Mouse (Mus musculus) kidney, embryonic 14.5 days (tissue): ENCODE data around the gene Gm5767. TPM values are rescaled to one million over a fixed set of nuclear protein-coding genes. Genes with fewer than 3 reads are reported as not detected.

Experiments used
- ATAC-seq: fragments of 200-750 bp; cut with Nextera tagmentation; 2 replicates; pipeline ENCODE4 v1.8.0; 2017; ENCODE audit warnings: moderate number of reproducible peaks, mild to moderate bottlenecking, moderate TSS enrichment, moderate library complexity; ENCODE audit not compliant: low FRiP score, low TSS enrichment
- H3K27ac ChIP-seq: fragments of 300-500 bp; sonication (generic); 2 replicates; pipeline ENCODE4 v1.5.1; 2014; ENCODE audit warnings: low read depth, mild to moderate bottlenecking, low read length, moderate library complexity, mixed read lengths
- H3K27me3 ChIP-seq: fragments of 300-500 bp; sonication (generic); 2 replicates; pipeline ENCODE4 v1.6.1; 2014; ENCODE audit warnings: mild to moderate bottlenecking, low read length; ENCODE audit not compliant: control insufficient read depth, insufficient read depth
- H3K36me3 ChIP-seq: fragments of 300-500 bp; sonication (generic); 2 replicates; pipeline ENCODE4 v1.6.1; 2014; ENCODE audit warnings: low read length, mixed read lengths; ENCODE audit not compliant: control insufficient read depth, insufficient read depth
- H3K4me1 ChIP-seq: fragments of 300-500 bp; sonication (generic); 2 replicates; pipeline ENCODE4 v1.6.1; 2014; ENCODE audit warnings: low read length, mixed read lengths; ENCODE audit not compliant: control insufficient read depth, insufficient read depth
- H3K4me2 ChIP-seq: fragments of 300-500 bp; sonication (generic); replicated peaks from 2 replicates; pipeline ENCODE4 v1.6.1; 2014; ENCODE audit warnings: low read depth, mild to moderate bottlenecking, low read length
- H3K4me3 ChIP-seq: fragments of 300-500 bp; sonication (generic); 2 replicates; pipeline ENCODE4 v1.5.1; 2014; ENCODE audit warnings: mild to moderate bottlenecking, low read length
- H3K9ac ChIP-seq: fragments of 300-500 bp; sonication (generic); 2 replicates; pipeline ENCODE4 v1.6.1; 2014; ENCODE audit warnings: low read depth, mild to moderate bottlenecking, low read length, moderate library complexity
- H3K9me3 ChIP-seq: fragments of 300-500 bp; sonication (generic); 2 replicates; pipeline ENCODE4 v1.6.1; 2016; ENCODE audit warnings: low read length; ENCODE audit not compliant: control insufficient read depth
- WGBS: fragments of 180-500 bp; shearing (Covaris S2); extraction: QIAGEN DNeasy Blood & Tissue Kit; methylation state at CpG from one replicate; pipeline ENCODE4 v1.1.7; 2014; 5-methylcytosine and 5-hydroxymethylcytosine counted together
- polyA plus RNA-seq: library from polyadenylated mRNA; unstranded; fragments of >200 nt; fragmentation: Nextera tagmentation; extraction: Ambion mirVana; gene quantifications from 2 replicates; pipeline ENCODE4 v1.2.1, GENCODE M21; 2014

Gene Gm5767
- polyA plus RNA-seq, 1 experiment from 2014 or later, result not detected

DNA sequence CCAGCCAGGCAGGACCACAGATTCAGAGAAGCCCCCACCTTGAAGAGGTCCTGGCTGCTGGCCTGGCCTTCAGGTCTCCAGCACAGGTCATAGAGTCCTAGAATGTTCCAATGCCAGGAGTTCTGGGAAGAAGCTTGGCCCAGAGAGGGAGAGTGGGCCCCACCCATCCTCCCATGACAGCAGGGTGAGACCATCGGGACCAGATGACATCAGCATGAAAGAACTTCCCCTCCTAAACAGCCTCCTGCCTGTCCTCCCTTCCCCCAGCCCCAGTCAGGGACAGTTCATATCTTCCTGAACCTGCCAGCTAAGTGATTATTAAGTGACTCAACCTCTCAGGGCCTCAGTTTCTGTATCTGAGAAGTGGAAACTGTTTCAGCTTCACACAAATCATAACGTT is 14.1 kb upstream of the Gm5767 start:
- Histone ChIP-seq H3K4me3 (no peak overlapping the region), H3K27ac (no peak overlapping the region), H3K9ac (no peak overlapping the region), H3K36me3 (peaks cover 11% of the 10 kb centered on the region), H3K4me2 (no peak overlapping the region), H3K9me3 (no peaks in the 10 kb centered on the region), H3K4me1 (peaks cover 29% of the 10 kb centered on the region), H3K27me3 (no peaks in the 10 kb centered on the region)
- WGBS, result 56% methylated on average over 2 of the region's 2 CpGs
- ATAC-seq, result no peak

- Histone ChIP-seq H3K36me3 (peaks cover 5% of the 10 kb centered on the region; the same call in 1 of the 2 replicates), H3K27ac (no peak overlapping the region), H3K27me3 (no peaks in the 10 kb centered on the region), H3K9ac (0 out of 2 replicates have a peak overlapping the region, but pooled peaks have one; percentile 9), H3K4me3 (no peak overlapping the region), H3K4me1 (peaks cover 29% of the 10 kb centered on the region), H3K9me3 (no peaks in the 10 kb centered on the region), H3K4me2 (no peak overlapping the region)
- 62% methylated on average over 7 of the region's 7 CpGs for WGBS
- no peak for ATAC-seq
These were observed 13.3 kb upstream of the Gm5767 start for GRCm38 (mm10) chr16:8667261-8667660.

DNA sequence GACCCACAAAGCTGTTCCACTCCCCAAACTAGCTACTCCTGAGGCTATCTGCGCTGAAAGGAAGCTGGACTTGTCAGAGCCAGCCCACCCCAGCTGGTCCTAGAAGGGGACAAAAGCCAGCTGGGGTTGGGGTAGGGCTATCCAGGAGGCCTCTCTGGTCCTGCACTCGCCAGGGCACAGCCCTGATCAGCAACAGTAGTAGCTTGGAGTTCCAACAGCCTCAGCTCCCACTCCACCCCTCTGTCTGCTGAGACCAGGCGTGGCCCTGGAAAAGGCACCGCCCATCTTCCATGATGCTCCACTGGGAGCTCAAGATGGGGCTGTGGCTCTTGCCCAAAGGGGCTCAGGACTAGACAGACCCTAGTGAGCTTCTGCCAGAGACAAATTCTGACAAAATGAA is 12.8 kb upstream of the Gm5767 start:
- H3K4me1 ChIP-seq, result peaks cover 29% of the 10 kb centered on the region
- no peak for ATAC-seq

GRCm38 (mm10) chr16:8668386-8668785 is 12.2 kb upstream of the Gm5767 start:
- no peaks in the 10 kb centered on the region for H3K9me3 ChIP-seq
- no peak for ATAC-seq
- H3K36me3 ChIP-seq, result peaks cover under 1% of the 10 kb centered on the region; the same call in 1 of the 2 replicates
- no peak overlapping the region for H3K27ac ChIP-seq
- 89% methylated on average over 2 of the region's 2 CpGs for WGBS
- H3K4me3 ChIP-seq, result no peak overlapping the region
- no peaks in the 10 kb centered on the region for H3K27me3 ChIP-seq
- H3K4me1 ChIP-seq, result peaks cover 29% of the 10 kb centered on the region
- H3K9ac ChIP-seq, result no peak overlapping the region
- H3K4me2 ChIP-seq, result no peak overlapping the region

More for the DNA sequence above, 12.8 kb upstream of the Gm5767 start:
- Histone ChIP-seq H3K9me3 (no peaks in the 10 kb centered on the region), H3K36me3 (peaks cover 4% of the 10 kb centered on the region; the same call in 1 of the 2 replicates), H3K4me2 (no peak overlapping the region), H3K27ac (no peak overlapping the region), H3K9ac (no peak overlapping the region), H3K27me3 (no peaks in the 10 kb centered on the region), H3K4me3 (no peak overlapping the region)
- WGBS, result 73% methylated on average over 4 of the region's 4 CpGs

- ATAC-seq, result no peak
- H3K4me1 ChIP-seq, result peaks cover 29% of the 10 kb centered on the region
- no peaks in the 10 kb centered on the region for H3K9me3 ChIP-seq
- peak overlapping the region; percentile 81; the same call in 1 of the 2 replicates for H3K4me2 ChIP-seq
- H3K9ac ChIP-seq, result peak overlapping the region; percentile 34; the same call in 1 of the 2 replicates
- H3K4me3 ChIP-seq, result no peak overlapping the region; the same call in 1 of the 2 replicates
- peak overlapping the region; percentile 11; the same call in 1 of the 2 replicates for H3K27ac ChIP-seq
- WGBS, result 65% methylated on average over 5 of the region's 5 CpGs
- no peaks in the 10 kb centered on the region; the same call in 1 of the 2 replicates for H3K36me3 ChIP-seq
- no peaks in the 10 kb centered on the region for H3K27me3 ChIP-seq
These were observed 11.1 kb upstream of the Gm5767 start for GRCm38 (mm10) chr16:8669432-8669831.

DNA sequence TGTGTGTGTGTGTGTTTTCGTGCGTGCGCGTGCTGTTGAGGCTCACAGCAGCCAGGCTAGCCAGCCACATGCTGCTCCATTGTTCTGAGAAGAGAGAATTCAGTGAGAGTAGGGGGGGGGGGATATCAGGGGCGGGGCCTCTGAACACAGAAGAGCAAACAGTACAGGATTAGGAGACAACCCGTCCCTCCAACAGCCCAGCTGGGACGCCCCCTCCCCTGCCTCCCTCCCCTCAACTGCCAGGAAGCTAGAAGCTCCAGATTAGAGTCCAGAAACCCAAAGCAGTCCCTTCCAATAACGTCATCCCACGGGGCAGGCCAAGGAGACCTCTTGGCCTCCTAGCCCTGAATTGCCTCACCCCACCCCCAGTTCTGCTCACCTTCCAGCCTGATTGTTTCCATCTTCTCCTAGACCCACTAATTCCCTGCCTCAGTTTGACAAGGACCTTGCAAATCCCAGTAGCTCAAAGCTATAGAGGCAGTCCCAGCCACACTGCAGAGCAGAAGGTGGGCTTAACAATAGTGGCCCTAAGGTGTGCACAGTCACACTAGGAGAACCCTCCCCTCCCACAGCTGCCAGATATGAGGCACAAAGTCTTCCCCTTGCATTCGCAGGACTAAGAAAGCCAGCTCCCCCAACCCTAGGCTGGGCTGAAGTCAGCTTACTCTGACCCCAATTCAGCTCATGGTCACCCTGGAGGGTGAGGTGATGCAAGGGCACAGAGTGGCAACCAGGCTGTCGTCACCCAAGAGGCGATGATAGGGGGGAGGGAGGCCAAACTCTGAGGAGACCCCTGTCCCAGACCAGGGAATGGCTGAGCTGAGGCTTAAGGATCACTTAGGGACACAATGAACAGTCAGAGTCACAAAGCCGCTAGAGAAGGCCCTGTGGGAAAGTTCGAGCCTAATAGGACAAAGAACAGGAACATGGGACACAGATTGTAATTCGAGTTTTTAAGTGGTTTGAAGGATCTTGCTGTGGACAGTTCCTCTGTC is 10.2 kb upstream of the Gm5767 start:
- 0 out of 2 replicates have a peak overlapping the region, but pooled peaks have one; percentile 73 for H3K27ac ChIP-seq
- ATAC-seq, result no peak
- H3K4me3 ChIP-seq, result peak overlapping the region; percentile 63
- peaks cover 29% of the 10 kb centered on the region for H3K4me1 ChIP-seq
- H3K9me3 ChIP-seq, result no peaks in the 10 kb centered on the region
- H3K9ac ChIP-seq, result peak overlapping the region; percentile 59
- 16% methylated on average over 14 of the region's 15 CpGs for WGBS
- no peaks in the 10 kb centered on the region for H3K27me3 ChIP-seq
- H3K36me3 ChIP-seq, result no peaks in the 10 kb centered on the region; the same call in 1 of the 2 replicates
- peak overlapping the region; percentile 81 for H3K4me2 ChIP-seq

GRCm38 (mm10) chr16:8671551-8672349 is 8.8 kb upstream of the Gm5767 start, which contains the start of gene Carhsp1:
Carhsp1 (minus strand) TSS chr16:8672155.
- Histone ChIP-seq H3K4me2 (peak within 1 kb of the TSS; percentile 81), H3K27ac (peak within 1 kb of the TSS; percentile 73), H3K27me3 (no peaks in the 10 kb centered on the region), H3K9me3 (no peaks in the 10 kb centered on the region), H3K36me3 (no peaks in the 10 kb centered on the region; the same call in 1 of the 2 replicates), H3K4me1 (peaks cover 29% of the 10 kb centered on the region), H3K9ac (peak within 1 kb of the TSS; percentile 59), H3K4me3 (peak within 1 kb of the TSS; percentile 63)
- peak; percentile 92 for ATAC-seq
- under 1% methylated on average over 67 of the region's 67 CpGs for WGBS

GRCm38 (mm10) chr16:8672350-8672687 is 8.3 kb upstream of the Gm5767 start:
- no peaks in the 10 kb centered on the region for H3K9me3 ChIP-seq
- H3K4me1 ChIP-seq, result peaks cover 28% of the 10 kb centered on the region
- no peaks in the 10 kb centered on the region; the same call in 1 of the 2 replicates for H3K36me3 ChIP-seq
- WGBS, result under 1% methylated on average over 18 of the region's 18 CpGs
- H3K9ac ChIP-seq, result peak overlapping the region; percentile 59; the same call in 1 of the 2 replicates
- H3K27me3 ChIP-seq, result no peaks in the 10 kb centered on the region
- peak overlapping the region; percentile 81 for H3K4me2 ChIP-seq
- no peak for ATAC-seq
- no peak overlapping the region for H3K27ac ChIP-seq
- H3K4me3 ChIP-seq, result peak overlapping the region; percentile 63
